Comparison of ENCODE assay signal across 8 mouse cellular contexts in the genomic region with DNA sequence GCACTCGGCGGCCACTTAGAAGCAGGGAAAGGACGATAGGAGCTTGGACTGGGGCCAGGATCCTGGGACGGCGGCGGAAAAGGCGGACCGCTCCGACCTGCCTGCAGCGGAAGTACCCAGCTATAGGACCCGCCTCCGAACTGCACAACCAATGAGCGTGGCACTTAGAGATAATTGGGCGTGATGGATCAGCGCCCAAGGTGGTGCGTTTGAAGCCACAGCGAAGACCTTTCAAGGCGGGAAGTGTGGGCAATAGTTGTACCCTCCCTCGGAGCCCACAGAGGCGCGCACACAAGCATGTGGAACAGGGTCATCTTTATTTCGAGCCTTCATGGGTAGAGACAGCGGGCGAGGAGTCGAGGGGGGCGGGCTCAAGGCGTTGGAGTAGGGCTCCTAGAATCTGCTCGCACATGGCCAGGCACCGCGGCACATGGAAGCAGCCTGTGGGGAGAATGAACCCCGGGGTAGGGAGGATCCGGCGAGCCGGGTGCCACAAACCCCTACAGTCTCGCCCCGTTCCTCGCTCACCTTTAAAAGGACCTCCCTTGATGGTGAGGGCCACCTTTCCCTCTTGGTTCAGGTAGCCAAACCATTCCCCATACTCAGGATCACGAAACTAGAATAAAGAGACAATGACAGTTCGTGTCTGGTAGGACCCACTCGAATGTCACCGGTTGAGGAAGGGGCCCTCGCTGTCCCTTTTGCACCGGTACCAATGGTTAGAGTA. TPM values are rescaled to one million over a fixed set of nuclear protein-coding genes. Genes with fewer than 3 reads are reported as not detected.
DNase-seq lines count a peak whose midpoint lies in the region; ATAC-seq and TF ChIP-seq lines count a peak whose summit lies in the region.

A gene (minus strand): TSS at position 48 of the 727 bp plus-strand sequence.
A gene (minus strand): TSS at position 122 of the 727 bp plus-strand sequence.

- H3K4me3 ChIP-seq in G1E (ENCODE audit: low read depth, low read length), result peak within 1 kb of the TSS; percentile 83
- peak within 1 kb of the TSS; percentile 63 for H3K4me3 ChIP-seq in forebrain, embryonic 15.5 days
- H3K4me3 ChIP-seq in layer of hippocampus, adult 2 months, result peak within 1 kb of the TSS; percentile 72
- H3K4me3 ChIP-seq in lung, embryonic 14.5 days (ENCODE audit: low read depth, low read length), result peak within 1 kb of the TSS; percentile 53
- H3K4me3 ChIP-seq in olfactory bulb, adult 2 months (ENCODE audit: insufficient read depth, low read depth, low read length), result peak within 1 kb of the TSS; percentile 89

- WGBS in forebrain, embryonic 15.5 days, result 18% methylated on average over 43 of the region's 43 CpGs
- 16% methylated on average over 43 of the region's 43 CpGs for WGBS in lung, embryonic 14.5 days
- 18% methylated on average over 43 of the region's 43 CpGs for WGBS in olfactory bulb, adult 2 months

- peak within 1 kb of the TSS; percentile 76 for H3K9ac ChIP-seq in forebrain, embryonic 15.5 days (replicated peaks)
- peak within 1 kb of the TSS; percentile 64 for H3K9ac ChIP-seq in lung, embryonic 14.5 days

- H3K4me2 ChIP-seq in forebrain, embryonic 15.5 days (replicated peaks), result peak within 1 kb of the TSS; percentile 67
- H3K4me2 ChIP-seq in lung, embryonic 14.5 days, result peak within 1 kb of the TSS; percentile 65

- ATAC-seq in G1E (ENCODE audit: extremely low read depth, insufficient number of reproducible peaks, low FRiP score, poor library complexity, severe bottlenecking), result peak; percentile 90
- peak; percentile 98 for ATAC-seq in forebrain, embryonic 15.5 days (replicated peaks)
- ATAC-seq in lung, embryonic 14.5 days (ENCODE audit: insufficient read depth), result peak; percentile 99

- peak; percentile 66 for DNase-seq in G1E (ENCODE audit: low spot score)
- DNase-seq in cerebellum, adult 11-12 months, result peak; percentile 93
- DNase-seq in heart, postnatal 36 days, result peak; percentile 85 to 87
- peak; percentile 79 to 86 for DNase-seq in layer of hippocampus, adult 2 months (ENCODE audit: low spot score in 2 of 2)
- DNase-seq in lung, embryonic 14.5 days, result peak; percentile 95
- peak; percentile 63 to 70 for DNase-seq in thymus, postnatal 10 days (ENCODE audit: low spot score in 2 of 2)

- H3K36me3 ChIP-seq in G1E (replicated peaks), result peaks cover 58% of the 10 kb centered on the region
- H3K36me3 ChIP-seq in forebrain, embryonic 15.5 days, result no peaks in the 10 kb centered on the region
- peaks cover 25% of the 10 kb centered on the region; the same call in 1 of the 2 replicates for H3K36me3 ChIP-seq in lung, embryonic 14.5 days (ENCODE audit: insufficient read depth)

- intact Hi-C loops in heart, postnatal 36 days (cut with DNase I), result no loop called here

- H3K4me1 ChIP-seq in G1E (ENCODE audit: insufficient read depth, low read depth, low read length), result peaks cover 40% of the 10 kb centered on the region
- H3K4me1 ChIP-seq in forebrain, embryonic 15.5 days, result peaks cover 7% of the 10 kb centered on the region
- H3K4me1 ChIP-seq in lung, embryonic 14.5 days (ENCODE audit: insufficient read depth), result no peaks in the 10 kb centered on the region
- H3K4me1 ChIP-seq in olfactory bulb, adult 2 months (ENCODE audit: control insufficient read depth, insufficient read depth, low read length), result no peaks in the 10 kb centered on the region

- TF ChIP-seq CTCF in G1E (IDR thresholded peaks at IDR 0.05; ENCODE audit: low read depth, low read length), result no peak
- no peak for TF ChIP-seq CTCF in layer of hippocampus, adult 2 months (conservative IDR thresholded peaks at IDR 0.05)
- TF ChIP-seq CTCF in lung, embryonic 14.5 days (IDR thresholded peaks at IDR 0.05; ENCODE audit: low read depth), result no peak
- no peak for TF ChIP-seq CTCF in olfactory bulb, adult 2 months (IDR thresholded peaks at IDR 0.05; ENCODE audit: insufficient read depth, low read depth, low read length)

- peak within 1 kb of the TSS; percentile 84 for H3K27ac ChIP-seq in forebrain, embryonic 15.5 days (replicated peaks)
- H3K27ac ChIP-seq in layer of hippocampus, adult 2 months, result peak within 1 kb of the TSS; percentile 89
- peak within 1 kb of the TSS; percentile 80 for H3K27ac ChIP-seq in lung, embryonic 14.5 days (ENCODE audit: low read depth)
- H3K27ac ChIP-seq in olfactory bulb, adult 2 months (ENCODE audit: insufficient read depth, low read depth, low read length), result peak within 1 kb of the TSS; percentile 75

- TF ChIP-seq POLR2A in olfactory bulb, adult 2 months (IDR thresholded peaks at IDR 0.05; ENCODE audit: insufficient read depth, low read depth, low read length), result no peak

- no peaks in the 10 kb centered on the region for H3K27me3 ChIP-seq in G1E (ENCODE audit: insufficient read depth, low read length)
- H3K27me3 ChIP-seq in forebrain, embryonic 15.5 days, result no peaks in the 10 kb centered on the region
- no peaks in the 10 kb centered on the region for H3K27me3 ChIP-seq in lung, embryonic 14.5 days (ENCODE audit: insufficient read depth, low read length)

- H3K9me3 ChIP-seq in G1E (replicated peaks), result no peaks in the 10 kb centered on the region
- no peaks in the 10 kb centered on the region for H3K9me3 ChIP-seq in forebrain, embryonic 15.5 days
- no peaks in the 10 kb centered on the region for H3K9me3 ChIP-seq in lung, embryonic 14.5 days (ENCODE audit: low read depth, low read length)

RNA-seq across cellular contexts. Expression of the first gene that starts in this region (rescaled TPM):
- total RNA-seq in G1E (2014; fragmentation: Nextera tagmentation) (5.0 and 5.1 TPM in 2 replicates), G1E (2017) (2.1 and 3.8 TPM in 2 replicates)
- polyA plus RNA-seq in G1E (2012), result 1.5 and 1.7 TPM in 2 replicates
- 2.2 and 2.3 TPM in 2 replicates for polyA plus RNA-seq in forebrain, embryonic 15.5 days (2015; fragmentation: Nextera tagmentation; extraction: Ambion mirVana)
- total RNA-seq in heart, postnatal 36 days (2021), result 1 to 10 TPM; 1.2 to 1.5 TPM
- total RNA-seq in layer of hippocampus, adult 2 months (2021), result 1 to 10 TPM; 5.3 to 7.2 TPM
- 2.6 TPM in 2 replicates for polyA plus RNA-seq in lung, embryonic 14.5 days (2014; fragmentation: Nextera tagmentation; extraction: Ambion mirVana)
- not detected in 2 replicates for polyA plus RNA-seq in olfactory bulb, adult 2 months (2012; ENCODE audit: insufficient read depth, insufficient read length, low replicate concordance, missing spikeins)

RNA-seq across cellular contexts. Expression of the second gene that starts in this region (rescaled TPM):
- total RNA-seq in G1E (2014; fragmentation: Nextera tagmentation), result 55.9 and 61.9 TPM in 2 replicates
- 85.4 and 105 TPM in 2 replicates for total RNA-seq in G1E (2017)
- 171 and 192 TPM in 2 replicates for polyA plus RNA-seq in G1E (2012)
- polyA plus RNA-seq in forebrain, embryonic 15.5 days (2015; fragmentation: Nextera tagmentation; extraction: Ambion mirVana), result 108 and 110 TPM in 2 replicates
- total RNA-seq in heart, postnatal 36 days (2021), result 10 to 100 TPM; 58.2 to 61.4 TPM
- 10 to 100 TPM; 68.0 to 72.0 TPM for total RNA-seq in layer of hippocampus, adult 2 months (2021)
- polyA plus RNA-seq in lung, embryonic 14.5 days (2014; fragmentation: Nextera tagmentation; extraction: Ambion mirVana), result 137 and 146 TPM in 2 replicates
- not detected in 2 replicates for polyA plus RNA-seq in olfactory bulb, adult 2 months (2012; ENCODE audit: insufficient read depth, insufficient read length, low replicate concordance, missing spikeins)

Comparison
In these comparisons a context has a peak if more than half of its experiments do, and no peak if none do; other contexts are left out.
1. Peak in every context shown above with its lines: DNase-seq, ATAC-seq, H3K4me3 ChIP-seq and H3K27ac ChIP-seq.